Mouse (Mus musculus) CH12.LX (cell line): ENCODE measurements at regions not wholly inside any gene's neighbourhood (a gene's known extent, or its start where the extent isn't known, plus 50 kb on each side); places are given as distances from the start of the nearest gene placed in this dataset.

ENCODE experiments used
- DNase-seq: peaks from one replicate; pipeline ENCODE4 v3.0.0-alpha.2; 2013; ENCODE audit errors: extremely low read depth
- H3K27ac ChIP-seq: 2 replicates; pipeline ENCODE4 v1.5.1; 2012; ENCODE audit warnings: low read depth, mild to moderate bottlenecking, control low read depth, moderate library complexity; ENCODE audit not compliant: insufficient read depth
- H3K27me3 ChIP-seq: replicated peaks from 2 replicates; pipeline ENCODE3; 2012; ENCODE audit warnings: inconsistent platforms
- H3K36me3 ChIP-seq, 2 experiments: replicated peaks in 1 of 2; 2 replicates each; pipeline versions ENCODE3 to v1.6.1; 2012; ENCODE audit warnings: inconsistent platforms in 1 of 2, low read length in 1 of 2, mild to moderate bottlenecking in 1 of 2, mixed read lengths in 1 of 2, moderate library complexity in 1 of 2; ENCODE audit not compliant: control insufficient read depth in 1 of 2, insufficient read depth in 1 of 2
- H3K4me1 ChIP-seq, 2 experiments: 2 replicates each; pipeline ENCODE4 v1.6.1; 2012; ENCODE audit warnings: inconsistent platforms in 1 of 2, moderate library complexity in 1 of 2; ENCODE audit not compliant: insufficient read depth in 2 of 2, control insufficient read depth in 1 of 2
- H3K4me2 ChIP-seq: 2 replicates; pipeline ENCODE4 v1.6.1; 2012; ENCODE audit warnings: low read depth, mild to moderate bottlenecking, control low read depth; ENCODE audit not compliant: poor library complexity, insufficient read depth, severe bottlenecking
- H3K4me3 ChIP-seq, 3 experiments: fragments of 150-350 bp in 1 of 3; sonication (generic) in 1 of 3; replicated peaks in 1 of 3; 2 replicates each; pipeline versions ENCODE3 to v1.5.1; 2011 to 2012; ENCODE audit warnings: low read depth in 2 of 3, low read length in 2 of 3, mild to moderate bottlenecking in 2 of 3, moderate library complexity in 2 of 3, control low read depth in 1 of 3, improper control_type of control experiment in 1 of 3, inconsistent platforms in 1 of 3, mixed read lengths in 1 of 3; ENCODE audit not compliant: poor library complexity in 1 of 3
- H3K79me2 ChIP-seq: replicated peaks from 2 replicates; pipeline ENCODE4 v1.6.1; 2012; ENCODE audit warnings: mild to moderate bottlenecking, moderate library complexity; ENCODE audit not compliant: control insufficient read depth, poor library complexity, insufficient read depth, severe bottlenecking; ENCODE audit errors: extremely low read depth
- H3K9ac ChIP-seq: 2 replicates; pipeline ENCODE4 v1.6.1; 2012; ENCODE audit warnings: low read depth, mild to moderate bottlenecking, control low read depth, moderate library complexity; ENCODE audit not compliant: insufficient read depth
- H3K9me3 ChIP-seq: replicated peaks from 2 replicates; pipeline ENCODE3; 2012; ENCODE audit warnings: low read length, inconsistent platforms, mixed read lengths
- BHLHE40 ChIP-seq: IDR thresholded peaks from 2 replicates; pipeline ENCODE4 v1.6.1; 2011; ENCODE audit warnings: mild to moderate bottlenecking, low read depth, low read length, improper control_type of control experiment
- CTCF ChIP-seq, 2 experiments: IDR thresholded peaks in 1 of 2; conservative IDR thresholded peaks in 1 of 2; 2 replicates each; pipeline ENCODE4 v1.5.1; 2011 to 2012; ENCODE audit warnings: low read depth in 2 of 2, low read length in 2 of 2, improper control_type of control experiment in 1 of 2, inconsistent platforms in 1 of 2, mild to moderate bottlenecking in 1 of 2, moderate library complexity in 1 of 2
- E2F4 ChIP-seq: IDR thresholded peaks from 2 replicates; pipeline ENCODE4 v1.6.1; 2011; ENCODE audit warnings: low read depth, low read length, improper control_type of control experiment; ENCODE audit not compliant: insufficient replicate concordance
- EP300 ChIP-seq: IDR thresholded peaks from 2 replicates; pipeline ENCODE4 v1.6.1; 2011; ENCODE audit warnings: low read length, improper control_type of control experiment
- IRF4 ChIP-seq: IDR thresholded peaks from 2 replicates; pipeline ENCODE4 v1.6.1; 2014; ENCODE audit warnings: low read depth, mild to moderate bottlenecking, inconsistent platforms, low read length, improper control_type of control experiment
- MAFK ChIP-seq: IDR thresholded peaks from 2 replicates; pipeline ENCODE4 v1.6.1; 2011; ENCODE audit warnings: low read length, improper control_type of control experiment; ENCODE audit not compliant: insufficient replicate concordance
- MEF2A ChIP-seq: IDR thresholded peaks from 2 replicates; pipeline ENCODE4 v1.6.1; 2014; ENCODE audit warnings: low read depth, mild to moderate bottlenecking, inconsistent platforms, low read length, improper control_type of control experiment, borderline replicate concordance
- MYC ChIP-seq: IDR thresholded peaks from 2 replicates; pipeline ENCODE4 v1.6.1; 2011; ENCODE audit warnings: low read depth, mild to moderate bottlenecking, improper control_type of control experiment, low read length
- NRF1 ChIP-seq: IDR thresholded peaks from 2 replicates; pipeline ENCODE4 v1.6.1; 2014; ENCODE audit warnings: low read depth, mild to moderate bottlenecking, inconsistent platforms, low read length, improper control_type of control experiment, moderate library complexity
- POLR2AphosphoS2 ChIP-seq: IDR thresholded peaks from 2 replicates; pipeline ENCODE4 v1.6.1; 2011; ENCODE audit warnings: low read depth, low read length, improper control_type of control experiment
- RAD21 ChIP-seq: IDR thresholded peaks from 2 replicates; pipeline ENCODE4 v1.6.1; 2011; ENCODE audit warnings: low read depth, mild to moderate bottlenecking, low read length, improper control_type of control experiment, moderate library complexity
- RCOR1 ChIP-seq: conservative IDR thresholded peaks from 2 replicates; pipeline ENCODE4 v1.6.1; 2012; ENCODE audit warnings: low read depth, mild to moderate bottlenecking, inconsistent platforms, low read length, improper control_type of control experiment
- SMC3 ChIP-seq: IDR thresholded peaks from 2 replicates; pipeline ENCODE4 v1.6.1; 2011; ENCODE audit warnings: low read depth, low read length, improper control_type of control experiment
- TBP ChIP-seq: conservative IDR thresholded peaks from 2 replicates; pipeline ENCODE4 v1.6.1; 2011; ENCODE audit warnings: low read depth, low read length, improper control_type of control experiment
- TCF12 ChIP-seq: IDR thresholded peaks from 2 replicates; pipeline ENCODE4 v1.6.1; 2014; ENCODE audit warnings: low read depth, mild to moderate bottlenecking, inconsistent platforms, low read length, improper control_type of control experiment
- USF2 ChIP-seq: conservative IDR thresholded peaks from 2 replicates; pipeline ENCODE4 v1.6.1; 2011; ENCODE audit warnings: low read depth, low read length, improper control_type of control experiment
- ZKSCAN1 ChIP-seq: IDR thresholded peaks from 2 replicates; pipeline ENCODE4 v1.6.1; 2012; ENCODE audit warnings: low read depth, inconsistent platforms, low read length, improper control_type of control experiment, borderline replicate concordance
- ZMIZ1 ChIP-seq: IDR thresholded peaks from 2 replicates; pipeline ENCODE4 v1.6.1; 2012; ENCODE audit warnings: low read depth, mild to moderate bottlenecking, inconsistent platforms, low read length, improper control_type of control experiment
- ZNF384 ChIP-seq: IDR thresholded peaks from 2 replicates; pipeline ENCODE4 v1.6.1; 2012; ENCODE audit warnings: low read depth, low read length, improper control_type of control experiment, inconsistent platforms
- dilution Hi-C: fragments of 300-500 bp; cut with MboI; formaldehyde crosslinking; loops from 2 replicates; pipeline ENCODE4 v1.14.3; 2020; ENCODE audit warnings: low sequenced_read_pairs; ENCODE audit not compliant: extremely low pct_unique_long_range_greater_than_20kb, extremely low pct_ligation_motif_present
- in situ Hi-C: fragments of 300-500 bp; cut with MboI; formaldehyde crosslinking; loops from 3 replicates; pipeline ENCODE4 v1.14.3; 2019; ENCODE audit warnings: low sequenced_read_pairs, low pct_ligation_motif_present, low pct_unique_long_range_greater_than_20kb, mixed read lengths

DNA sequence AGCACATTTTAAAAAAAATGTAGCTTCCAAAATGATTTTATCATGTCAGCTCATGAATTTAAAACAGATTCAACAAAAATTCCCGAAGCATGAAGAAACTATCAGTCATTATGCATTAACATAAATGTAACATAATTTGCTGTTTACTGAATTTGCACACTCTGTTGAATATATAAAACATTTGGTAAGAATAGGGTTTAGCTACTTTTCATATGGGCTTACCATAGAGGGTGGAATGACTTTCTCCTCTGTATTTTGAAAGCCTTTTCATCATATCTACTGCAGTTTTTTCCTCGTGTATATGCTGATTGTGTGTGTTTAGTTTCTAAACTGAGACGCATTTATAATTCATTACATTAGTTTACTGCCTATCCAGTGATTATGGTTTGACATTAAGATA lies 94.0 kb upstream of the Ppfia2 start:
- TF ChIP-seq MAFK (no peak), ZKSCAN1 (no peak), EP300 (no peak), BHLHE40 (no peak), E2F4 (no peak), TBP (no peak), RCOR1 (no peak), POLR2AphosphoS2 (no peak), ZMIZ1 (no peak), NRF1 (no peak), TCF12 (no peak), CTCF (conservative IDR thresholded peaks at IDR 0.05 in 1 of 2, IDR thresholded peaks at IDR 0.05 in 1 of 2; ENCODE audit: low read depth in 2 of 2, low read length in 2 of 2) (no peak), RAD21 (no peak), MYC (no peak), USF2 (no peak)
- dilution Hi-C loops: no loop called here

DNA sequence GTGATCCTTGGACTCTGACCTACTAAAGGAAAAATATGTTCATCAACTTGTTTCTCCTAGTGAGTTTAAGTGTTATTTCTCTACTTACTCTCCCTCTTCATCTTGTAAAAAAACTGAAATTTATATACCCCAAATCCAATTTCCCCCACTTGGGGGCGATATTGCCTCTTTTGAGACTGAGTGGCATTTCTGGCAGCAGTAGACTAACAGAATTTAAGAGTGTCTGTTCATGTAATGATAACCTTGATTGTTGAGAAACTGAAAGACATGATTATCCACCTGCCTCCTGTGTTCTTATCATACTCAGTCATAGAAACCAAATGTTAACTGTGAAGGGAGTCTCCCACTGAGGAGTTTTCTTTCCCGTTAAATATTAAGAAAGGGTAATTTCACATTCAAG lies 89.5 kb upstream of the Ppfia2 start:
- in situ Hi-C loops: no loop called here
- no peak for DNase-seq

More for the DNA sequence above, 94.0 kb upstream of the Ppfia2 start:
- H3K27me3 ChIP-seq: no peaks in the 10 kb centered on the region
- H3K4me2 ChIP-seq: no peak overlapping the region
- DNase-seq: no peak
- no peaks in the 10 kb centered on the region for H3K4me1 ChIP-seq
- H3K27ac ChIP-seq: no peak overlapping the region
- H3K79me2 ChIP-seq: no peaks in the 10 kb centered on the region
- peaks cover 19% of the 10 kb centered on the region for H3K9me3 ChIP-seq
- H3K36me3 ChIP-seq: no peaks in the 10 kb centered on the region
- H3K9ac ChIP-seq: no peak overlapping the region
- in situ Hi-C loops: no loop called here
- no peak overlapping the region for H3K4me3 ChIP-seq

GRCm38 (mm10) chr10:106408705-106409104 lies 61.4 kb upstream of the Ppfia2 start:
- TF ChIP-seq IRF4 (no peak), TCF12 (no peak), SMC3 (no peak), POLR2AphosphoS2 (no peak), ZMIZ1 (no peak), MEF2A (no peak), USF2 (no peak)
- peaks cover 20% of the 10 kb centered on the region for H3K9me3 ChIP-seq
- no peak overlapping the region for H3K27ac ChIP-seq
- dilution Hi-C loops (no loop called here), in situ Hi-C loops (no loop called here)
- DNase-seq: no peak
- no peaks in the 10 kb centered on the region for H3K27me3 ChIP-seq
- H3K9ac ChIP-seq: no peak overlapping the region
- H3K4me3 ChIP-seq: no peak overlapping the region
- H3K4me2 ChIP-seq: no peak overlapping the region
- H3K79me2 ChIP-seq: no peaks in the 10 kb centered on the region
- no peaks in the 10 kb centered on the region for H3K4me1 ChIP-seq
- H3K36me3 ChIP-seq: no peaks in the 10 kb centered on the region

More for the DNA sequence above, 89.5 kb upstream of the Ppfia2 start:
- H3K79me2 ChIP-seq: no peaks in the 10 kb centered on the region
- no peak overlapping the region for H3K27ac ChIP-seq
- no peak overlapping the region for H3K4me2 ChIP-seq
- no peak overlapping the region for H3K9ac ChIP-seq
- no peaks in the 10 kb centered on the region for H3K27me3 ChIP-seq
- dilution Hi-C loops: no loop called here
- H3K9me3 ChIP-seq: peaks cover 10% of the 10 kb centered on the region
- no peaks in the 10 kb centered on the region for H3K36me3 ChIP-seq
- H3K4me3 ChIP-seq: no peak overlapping the region
- H3K4me1 ChIP-seq: no peaks in the 10 kb centered on the region
- no peak for TF ChIP-seq ZNF384
